Mouse (Mus musculus) intestine, embryonic 14.5 days (tissue): ENCODE measurements at regions not wholly inside any gene's neighbourhood (a gene's known extent, or its start where the extent isn't known, plus 50 kb on each side); places are given as distances from the start of the nearest gene placed in this dataset.

ENCODE experiments used
- ATAC-seq: fragments of 200-750 bp; cut with Nextera tagmentation; replicated peaks from 2 replicates; pipeline ENCODE4 v1.8.0; 2017; ENCODE audit warnings: low read depth, moderate number of reproducible peaks, moderate TSS enrichment, moderate library complexity; ENCODE audit not compliant: low FRiP score, low TSS enrichment
- DNase-seq: peaks from one replicate; pipeline ENCODE4 v3.0.0-alpha.2; 2018; ENCODE audit warnings: low spot score
- H3K27ac ChIP-seq: fragments of 300-500 bp; sonication (generic); 2 replicates; pipeline ENCODE4 v1.5.1; 2014; ENCODE audit warnings: low read depth, mild to moderate bottlenecking, control low read depth
- H3K27me3 ChIP-seq: fragments of 300-500 bp; sonication (generic); replicated peaks from 2 replicates; pipeline ENCODE4 v1.6.1; 2014; ENCODE audit warnings: low read length, control low read depth; ENCODE audit not compliant: control insufficient read depth, insufficient read depth
- H3K36me3 ChIP-seq: fragments of 300-500 bp; sonication (generic); 2 replicates; pipeline ENCODE4 v1.6.1; 2014; ENCODE audit warnings: low read length, control low read depth; ENCODE audit not compliant: control insufficient read depth, insufficient read depth
- H3K4me1 ChIP-seq: fragments of 300-500 bp; sonication (generic); replicated peaks from 2 replicates; pipeline ENCODE4 v1.6.1; 2014; ENCODE audit warnings: low read length, control low read depth, mixed read lengths; ENCODE audit not compliant: control insufficient read depth, insufficient read depth
- H3K4me2 ChIP-seq: fragments of 300-500 bp; sonication (generic); 2 replicates; pipeline ENCODE4 v1.6.1; 2014; ENCODE audit warnings: low read length
- H3K4me3 ChIP-seq: fragments of 300-500 bp; sonication (generic); 2 replicates; pipeline ENCODE4 v1.5.1; 2014; ENCODE audit warnings: low read depth, low read length, control low read depth, mixed read lengths
- H3K9ac ChIP-seq: fragments of 300-500 bp; sonication (generic); 2 replicates; pipeline ENCODE4 v1.6.1; 2014; ENCODE audit warnings: mild to moderate bottlenecking, low read length
- H3K9me3 ChIP-seq: fragments of 300-500 bp; sonication (generic); 2 replicates; pipeline ENCODE4 v1.6.1; 2016; ENCODE audit warnings: low read length, control low read depth; ENCODE audit not compliant: control insufficient read depth
- WGBS: fragments of 180-500 bp; shearing (Covaris S2); extraction: QIAGEN DNeasy Blood & Tissue Kit; methylation state at CpG from one replicate; pipeline ENCODE4 v1.1.7; 2014; 5-methylcytosine and 5-hydroxymethylcytosine counted together

GRCm38 (mm10) chr5:133662474-133663256 lies 436.8 kb upstream of the Castor2 start:
- Histone ChIP-seq H3K4me2 (no peak overlapping the region), H3K27ac (no peak overlapping the region), H3K9me3 (no peaks in the 10 kb centered on the region), H3K4me3 (no peak overlapping the region), H3K36me3 (no peaks in the 10 kb centered on the region), H3K9ac (no peak overlapping the region), H3K4me1 (no peaks in the 10 kb centered on the region), H3K27me3 (no peaks in the 10 kb centered on the region)
- WGBS, result 85% methylated on average over 7 of the region's 7 CpGs
- DNase-seq, result no peak
- ATAC-seq, result no peak

- Histone ChIP-seq H3K9ac (no peak overlapping the region), H3K27me3 (no peaks in the 10 kb centered on the region), H3K27ac (no peak overlapping the region), H3K4me1 (no peaks in the 10 kb centered on the region), H3K36me3 (no peaks in the 10 kb centered on the region), H3K4me2 (no peak overlapping the region), H3K9me3 (no peaks in the 10 kb centered on the region), H3K4me3 (no peak overlapping the region)
- DNase-seq (no peak), ATAC-seq (no peak)
- WGBS, result 85% methylated on average over 11 of the region's 11 CpGs
These were observed 439.2 kb upstream of the Castor2 start for GRCm38 (mm10) chr5:133660351-133660750.

- Histone ChIP-seq H3K9ac (no peak overlapping the region), H3K9me3 (no peaks in the 10 kb centered on the region), H3K36me3 (no peaks in the 10 kb centered on the region), H3K27ac (no peak overlapping the region), H3K4me1 (no peaks in the 10 kb centered on the region), H3K4me2 (no peak overlapping the region), H3K4me3 (no peak overlapping the region), H3K27me3 (no peaks in the 10 kb centered on the region)
- ATAC-seq (no peak), DNase-seq (no peak)
- 91% methylated on average over 8 of the region's 8 CpGs for WGBS
These were observed 442.7 kb upstream of the Castor2 start for GRCm38 (mm10) chr5:133656837-133657236.

GRCm38 (mm10) chr5:133653431-133653830 lies 446.1 kb upstream of the Castor2 start:
- Histone ChIP-seq H3K4me3 (no peak overlapping the region), H3K4me2 (no peak overlapping the region), H3K36me3 (no peaks in the 10 kb centered on the region), H3K27me3 (no peaks in the 10 kb centered on the region), H3K27ac (no peak overlapping the region), H3K4me1 (no peaks in the 10 kb centered on the region), H3K9ac (no peak overlapping the region), H3K9me3 (no peaks in the 10 kb centered on the region)
- no peak for DNase-seq
- 80% methylated on average over 1 of the region's 1 CpGs for WGBS
- ATAC-seq, result no peak

GRCm38 (mm10) chr5:133650246-133650645 lies 449.3 kb upstream of the Castor2 start:
- 85% methylated on average over 3 of the region's 3 CpGs for WGBS
- H3K4me1 ChIP-seq, result no peaks in the 10 kb centered on the region
- H3K36me3 ChIP-seq, result no peaks in the 10 kb centered on the region
- ATAC-seq (no peak), DNase-seq (no peak)
- no peak overlapping the region for H3K4me2 ChIP-seq
- no peak overlapping the region for H3K27ac ChIP-seq
- H3K9me3 ChIP-seq, result no peaks in the 10 kb centered on the region
- H3K9ac ChIP-seq, result no peak overlapping the region
- H3K27me3 ChIP-seq, result no peaks in the 10 kb centered on the region
- no peak overlapping the region for H3K4me3 ChIP-seq

GRCm38 (mm10) chr5:133645696-133646195 lies 453.8 kb upstream of the Castor2 start:
- Histone ChIP-seq H3K9me3 (no peaks in the 10 kb centered on the region), H3K9ac (no peak overlapping the region), H3K4me1 (no peaks in the 10 kb centered on the region), H3K4me3 (no peak overlapping the region), H3K36me3 (no peaks in the 10 kb centered on the region), H3K27me3 (no peaks in the 10 kb centered on the region), H3K27ac (no peak overlapping the region), H3K4me2 (no peak overlapping the region)
- ATAC-seq (no peak), DNase-seq (no peak)
- WGBS, result 82% methylated on average over 3 of the region's 3 CpGs

GRCm38 (mm10) chr5:133643326-133643725 lies 456.2 kb upstream of the Castor2 start:
- no peak overlapping the region for H3K27ac ChIP-seq
- H3K9me3 ChIP-seq, result no peaks in the 10 kb centered on the region
- H3K4me2 ChIP-seq, result no peak overlapping the region
- H3K36me3 ChIP-seq, result no peaks in the 10 kb centered on the region
- no peaks in the 10 kb centered on the region for H3K4me1 ChIP-seq
- no peak overlapping the region for H3K9ac ChIP-seq
- no peak for ATAC-seq
- no peak for DNase-seq
- WGBS, result 61% methylated on average over 2 of the region's 2 CpGs
- H3K4me3 ChIP-seq, result no peak overlapping the region
- no peaks in the 10 kb centered on the region for H3K27me3 ChIP-seq

- H3K27me3 ChIP-seq, result no peaks in the 10 kb centered on the region
- H3K4me1 ChIP-seq, result no peaks in the 10 kb centered on the region
- H3K4me3 ChIP-seq, result no peak overlapping the region
- no peaks in the 10 kb centered on the region for H3K36me3 ChIP-seq
- H3K27ac ChIP-seq, result no peak overlapping the region
- no peak overlapping the region for H3K9ac ChIP-seq
- 55% methylated on average over 5 of the region's 5 CpGs for WGBS
- ATAC-seq (no peak), DNase-seq (no peak)
- H3K4me2 ChIP-seq, result no peak overlapping the region
- H3K9me3 ChIP-seq, result no peaks in the 10 kb centered on the region
These were observed 465.0 kb upstream of the Castor2 start for GRCm38 (mm10) chr5:133634481-133634880.

- Histone ChIP-seq H3K27ac (no peak overlapping the region), H3K4me1 (no peaks in the 10 kb centered on the region), H3K4me2 (no peak overlapping the region), H3K9ac (no peak overlapping the region), H3K4me3 (no peak overlapping the region), H3K9me3 (no peaks in the 10 kb centered on the region), H3K27me3 (no peaks in the 10 kb centered on the region), H3K36me3 (no peaks in the 10 kb centered on the region)
- no peak for DNase-seq
- ATAC-seq, result no peak
These were observed 467.7 kb upstream of the Castor2 start for GRCm38 (mm10) chr5:133631812-133632211.
